Mouse (Mus musculus): ENCODE measurements around the gene Msx1. TPM values are rescaled to one million over a fixed set of nuclear protein-coding genes. Genes with fewer than 3 reads are reported as not detected.
"Not testable (repeated sequence)": the region's sequence is repeated elsewhere in the genome, so short reads cannot be mapped to it uniquely, and the experiment has no call there.

Gene Msx1
- 1 to 10 TPM; 4.0 to 5.1 TPM for total RNA-seq (2021)

- intact Hi-C loops (cut with DNase I), result loop anchor here (5.0 to 10.0 kb wide), 3 partner anchors 218 to 390 kb away; no protein-coding TSS in a partner anchor
- DNase-seq (ENCODE audit: low spot score), result peak; percentile 84
Measured at GRCm38 (mm10) chr5:37824461-37824795, at the start of gene Msx1. Msx1 (minus strand) TSS chr5:37824583.

- no peak for DNase-seq (ENCODE audit: low spot score)
- intact Hi-C loops (cut with DNase I), result no loop called here
Measured at GRCm38 (mm10) chr5:37865471-37865870, 41.1 kb upstream of the Msx1 start.

- intact Hi-C loops (cut with DNase I), result no loop called here
- DNase-seq (ENCODE audit: low spot score), result no peak
Measured at GRCm38 (mm10) chr5:37864309-37864708, 39.9 kb upstream of the Msx1 start.

GRCm38 (mm10) chr5:37860846-37861245 is 36.5 kb upstream of the Msx1 start:
- intact Hi-C loops (cut with DNase I), result no loop called here
- no peak for DNase-seq (ENCODE audit: low spot score)

- DNase-seq (ENCODE audit: low spot score), result no peak
- intact Hi-C loops (cut with DNase I), result no loop called here
Measured at GRCm38 (mm10) chr5:37860151-37860721, 35.9 kb upstream of the Msx1 start.

- DNase-seq (ENCODE audit: low spot score), result no peak
Measured at GRCm38 (mm10) chr5:37857763-37858545, 33.6 kb upstream of the Msx1 start.

GRCm38 (mm10) chr5:37856057-37856456 is 31.7 kb upstream of the Msx1 start:
- DNase-seq (ENCODE audit: low spot score), result no peak
- intact Hi-C loops (cut with DNase I), result no loop called here

More at GRCm38 (mm10) chr5:37857763-37858545, 33.6 kb upstream of the Msx1 start:
- intact Hi-C loops (cut with DNase I), result no loop called here

GRCm38 (mm10) chr5:37854233-37854632 is 29.9 kb upstream of the Msx1 start:
- DNase-seq (ENCODE audit: low spot score), result no peak
- intact Hi-C loops (cut with DNase I), result no loop called here

GRCm38 (mm10) chr5:37851305-37851982 is 27.1 kb upstream of the Msx1 start:
- intact Hi-C loops (cut with DNase I), result no loop called here
- DNase-seq (ENCODE audit: low spot score), result no peak

- intact Hi-C loops (cut with DNase I), result no loop called here
- DNase-seq (ENCODE audit: low spot score), result no peak
Measured at GRCm38 (mm10) chr5:37848991-37849719, 24.8 kb upstream of the Msx1 start.

- intact Hi-C loops (cut with DNase I), result no loop called here
- no peak for DNase-seq (ENCODE audit: low spot score)
Measured at GRCm38 (mm10) chr5:37836267-37836646, 11.9 kb upstream of the Msx1 start.

- no peak for DNase-seq (ENCODE audit: low spot score)
- intact Hi-C loops (cut with DNase I), result no loop called here
Measured at GRCm38 (mm10) chr5:37835590-37836266, 11.3 kb upstream of the Msx1 start.

GRCm38 (mm10) chr5:37832766-37833165 is 8.4 kb upstream of the Msx1 start:
- no peak for DNase-seq (ENCODE audit: low spot score)
- intact Hi-C loops (cut with DNase I), result no loop called here

GRCm38 (mm10) chr5:37832031-37832430 is 7.6 kb upstream of the Msx1 start:
- DNase-seq (ENCODE audit: low spot score), result no peak
- intact Hi-C loops (cut with DNase I), result no loop called here

- DNase-seq (ENCODE audit: low spot score); intact Hi-C loops (cut with DNase I): not testable (repeated sequence)
Measured at GRCm38 (mm10) chr5:37830436-37830835, 6.1 kb upstream of the Msx1 start.

- intact Hi-C loops (cut with DNase I), result loop anchor here (10.0 kb wide), 1 partner anchor 385 kb away; no protein-coding TSS in a partner anchor
Measured at GRCm38 (mm10) chr5:37829926-37830325, 5.5 kb upstream of the Msx1 start.

GRCm38 (mm10) chr5:37829296-37829670 is 4.9 kb upstream of the Msx1 start:
- intact Hi-C loops (cut with DNase I), result loop anchor here (10.0 kb wide), 1 partner anchor 386 kb away; no protein-coding TSS in a partner anchor
- DNase-seq (ENCODE audit: low spot score), result no peak

More at GRCm38 (mm10) chr5:37829926-37830325, 5.5 kb upstream of the Msx1 start:
- DNase-seq (ENCODE audit: low spot score), result no peak

- DNase-seq (ENCODE audit: low spot score), result no peak
- intact Hi-C loops (cut with DNase I), result loop anchor here (10.0 kb wide), 1 partner anchor 386 kb away; no protein-coding TSS in a partner anchor
Measured at GRCm38 (mm10) chr5:37828591-37829295, 4.4 kb upstream of the Msx1 start.

GRCm38 (mm10) chr5:37828001-37828400 is 3.6 kb upstream of the Msx1 start:
- DNase-seq (ENCODE audit: low spot score), result no peak
- intact Hi-C loops (cut with DNase I), result loop anchor here (10.0 kb wide), 1 partner anchor 387 kb away; no protein-coding TSS in a partner anchor
